Mouse (Mus musculus): ENCODE results near the gene Gm20873. TPM values are rescaled to one million over a fixed set of nuclear protein-coding genes. Genes with fewer than 3 reads are reported as not detected.
"Not testable (repeated sequence)": the region's sequence is repeated elsewhere in the genome, so short reads cannot be mapped to it uniquely, and the experiment has no call there.

Gm20873 gene
- not detected in 2 replicates for polyA plus RNA-seq (2012)

DNA sequence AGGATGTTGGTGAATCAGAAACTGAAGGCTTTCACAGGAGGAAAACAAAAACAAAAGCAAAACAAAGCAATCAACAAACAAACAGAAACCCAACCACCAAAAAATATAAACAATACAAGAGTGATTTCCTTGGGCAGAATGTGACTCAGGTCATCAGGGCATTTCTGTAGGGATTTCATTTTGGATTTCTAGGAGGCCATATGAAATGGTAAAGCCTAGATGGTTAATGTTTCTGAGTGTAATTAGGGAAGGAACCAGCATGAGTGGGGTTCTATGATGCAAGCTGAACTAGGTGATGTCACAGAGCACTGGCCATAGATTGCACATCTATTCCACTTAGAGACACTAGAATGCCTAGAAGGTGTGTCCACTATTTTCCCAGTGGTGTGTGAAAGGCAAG is at the start of gene Gm20873:
Gm20873 (plus strand) TSS at position 301 of the 400 bp plus-strand sequence.
- H3K4me1 ChIP-seq (ENCODE audit: control insufficient read depth); H3K9me3 ChIP-seq (ENCODE audit: control insufficient read depth, low read length); H3K36me3 ChIP-seq (ENCODE audit: control insufficient read depth); H3K4me3 ChIP-seq (replicated peaks); H3K27me3 ChIP-seq (ENCODE audit: control insufficient read depth): not testable (repeated sequence)

GRCm38 (mm10) chrY:6237895-6238294 is 29.0 kb upstream of the Gm20873 start, which contains the start of gene Gm21746:
TSS of gene Gm21746 (minus strand) at chrY:6237995.
- not testable (repeated sequence) for H3K4me1 ChIP-seq (ENCODE audit: control insufficient read depth); H3K27me3 ChIP-seq (ENCODE audit: control insufficient read depth); H3K4me3 ChIP-seq (replicated peaks); H3K9me3 ChIP-seq (ENCODE audit: control insufficient read depth, low read length); H3K36me3 ChIP-seq (ENCODE audit: control insufficient read depth)

Other genes with a start within 250 kb of the Gm20873 start
- not detected in 2 replicates for gene Gm21746, start 29.1 kb upstream of the Gm20873 start, polyA plus RNA-seq (2012)